Mouse (Mus musculus): ENCODE results near the gene Trim8. TPM values are rescaled to one million over a fixed set of nuclear protein-coding genes. Genes with fewer than 3 reads are reported as not detected.

Trim8 gene
- 26.6 and 28.7 TPM in 2 replicates for polyA plus RNA-seq (2014; fragmentation: Nextera tagmentation; extraction: Ambion mirVana)

DNA sequence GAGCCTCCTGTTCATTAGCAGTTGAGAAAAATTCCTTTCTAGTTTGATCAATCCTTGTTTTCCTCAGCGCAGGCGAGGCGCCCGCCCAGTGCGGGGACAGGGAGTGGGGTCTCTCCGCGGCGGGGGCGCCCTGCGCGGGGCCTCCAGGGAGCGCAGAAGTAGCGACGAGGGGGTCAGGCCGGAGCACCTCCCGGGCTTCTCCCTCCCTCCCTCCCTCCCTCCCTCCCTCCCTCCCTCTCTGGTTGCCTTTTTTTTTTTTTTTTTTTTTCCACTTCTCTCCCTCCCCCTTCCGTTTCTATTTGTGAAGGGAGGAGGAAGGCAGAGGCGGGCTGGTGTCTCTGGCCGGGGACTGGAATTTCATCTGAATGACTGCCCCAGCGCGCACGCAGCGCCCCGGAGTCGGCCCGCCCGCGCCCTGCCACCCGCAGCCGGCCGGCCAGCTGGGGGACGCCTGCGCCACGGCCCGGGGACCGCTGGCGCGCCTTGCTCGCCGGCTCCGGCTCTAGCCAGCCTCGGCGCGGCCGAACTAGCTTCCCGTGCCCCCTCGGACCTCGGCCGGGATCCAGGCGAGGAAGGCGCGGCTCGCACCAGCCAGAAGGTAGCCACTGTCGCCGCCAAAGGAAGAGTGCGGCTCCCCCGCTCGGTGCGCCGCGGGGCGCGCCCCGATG is at the start of gene Trim8:
Gene Trim8 (plus strand): TSS at position 302 of the 668 bp plus-strand sequence.
- ATAC-seq (ENCODE audit: insufficient read depth, low FRiP score, low TSS enrichment) (peak; percentile 33; the same call in 1 of the 2 replicates), DNase-seq (ENCODE audit: low spot score) (peak; percentile 87)
- no peaks in the 10 kb centered on the region for H3K9me3 ChIP-seq (ENCODE audit: control insufficient read depth, low read length)
- H3K4me3 ChIP-seq (ENCODE audit: low read depth, low read length), result peak within 1 kb of the TSS; percentile 99
- H3K4me2 ChIP-seq (ENCODE audit: low read depth), result peak within 1 kb of the TSS; percentile 99
- no peaks in the 10 kb centered on the region for H3K27me3 ChIP-seq (ENCODE audit: control insufficient read depth, insufficient read depth, low read length)
- H3K27ac ChIP-seq (ENCODE audit: low read depth, low read length), result peak within 1 kb of the TSS; percentile 100
- peak within 1 kb of the TSS; percentile 98 for H3K9ac ChIP-seq (ENCODE audit: low read length)
- WGBS, result 0% methylated on average over 46 of the region's 64 CpGs
- peaks cover 29% of the 10 kb centered on the region for H3K4me1 ChIP-seq (ENCODE audit: control insufficient read depth, insufficient read depth, low read length)
- peaks cover 2% of the 10 kb centered on the region; the same call in 1 of the 2 replicates for H3K36me3 ChIP-seq (ENCODE audit: control insufficient read depth, insufficient read depth, low read length)

DNA sequence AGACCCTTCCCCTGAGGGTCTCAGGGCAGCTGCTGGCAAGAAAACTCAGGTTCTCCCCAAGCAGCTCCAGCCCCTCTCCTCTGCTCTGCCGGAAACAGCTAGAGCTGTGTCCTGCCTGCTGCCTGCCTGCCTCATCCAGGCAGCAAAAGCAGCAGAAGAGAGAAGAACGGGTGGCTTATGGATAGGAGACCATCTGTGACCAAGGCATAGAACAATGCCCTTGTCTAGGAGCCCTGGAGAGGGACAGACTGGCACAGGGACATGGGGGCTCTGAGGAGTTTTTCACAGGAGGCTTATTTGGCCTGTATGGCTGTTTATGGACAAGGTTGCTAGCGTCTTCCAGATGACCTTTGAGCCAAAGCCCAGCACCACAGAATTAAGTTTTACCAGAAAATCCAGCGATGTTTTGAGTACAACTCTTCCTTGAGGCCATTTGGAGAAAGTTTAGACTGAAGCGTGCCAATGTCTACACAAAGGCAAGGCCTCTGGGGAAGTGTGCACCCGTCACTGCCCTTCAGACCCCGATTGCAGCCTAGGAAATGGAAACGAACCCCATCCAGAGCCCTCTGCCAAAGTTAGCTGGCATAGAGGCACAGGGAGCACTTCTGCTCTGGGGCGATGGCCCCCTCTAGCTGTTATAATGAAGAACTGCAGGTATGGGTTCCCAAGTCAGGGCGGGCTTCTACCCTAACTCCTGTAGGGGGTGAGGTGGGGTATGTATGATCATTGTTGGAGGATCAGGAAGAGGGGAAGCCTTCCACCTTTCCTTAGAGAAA is 49.3 kb upstream of the Trim8 start:
- ATAC-seq (ENCODE audit: insufficient read depth, low FRiP score, low TSS enrichment), result no peak

DNA sequence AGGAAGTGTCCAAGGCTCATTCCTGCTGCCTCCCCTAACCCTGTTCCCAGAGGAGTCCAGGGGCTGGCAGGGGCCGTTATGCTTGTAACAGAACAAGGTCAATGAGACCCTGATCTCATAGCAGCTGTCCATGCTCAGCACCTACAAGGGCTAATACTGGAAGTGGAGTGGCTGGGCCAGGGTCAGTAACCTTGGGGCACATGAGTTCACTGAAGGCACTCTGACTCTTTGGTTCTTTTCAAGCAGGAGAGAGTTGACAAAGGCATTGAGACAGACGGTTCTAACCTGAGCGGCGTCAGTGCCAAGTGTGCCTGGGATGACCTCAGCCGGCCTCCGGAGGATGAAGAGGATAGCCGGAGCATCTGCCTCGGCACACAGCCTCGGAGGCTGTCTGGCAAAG is 48.6 kb upstream of the Trim8 start:
- Histone ChIP-seq H3K27me3 (ENCODE audit: control insufficient read depth, insufficient read depth, low read length) (no peaks in the 10 kb centered on the region), H3K4me2 (ENCODE audit: low read depth) (no peak overlapping the region), H3K4me1 (ENCODE audit: control insufficient read depth, insufficient read depth, low read length) (peaks cover 5% of the 10 kb centered on the region), H3K9me3 (ENCODE audit: control insufficient read depth, low read length) (no peaks in the 10 kb centered on the region), H3K36me3 (ENCODE audit: control insufficient read depth, insufficient read depth, low read length) (peaks cover 2% of the 10 kb centered on the region; the same call in 1 of the 2 replicates), H3K4me3 (ENCODE audit: low read depth, low read length) (no peak overlapping the region), H3K9ac (ENCODE audit: low read length) (no peak overlapping the region; the same call in 1 of the 2 replicates), H3K27ac (ENCODE audit: low read depth, low read length) (no peak overlapping the region)
- DNase-seq (ENCODE audit: low spot score) (no peak), ATAC-seq (ENCODE audit: insufficient read depth, low FRiP score, low TSS enrichment) (no peak)
- WGBS, result 88% methylated on average over 9 of the region's 9 CpGs

More for the DNA sequence above, 49.3 kb upstream of the Trim8 start:
- Histone ChIP-seq H3K9ac (ENCODE audit: low read length) (no peak overlapping the region), H3K27me3 (ENCODE audit: control insufficient read depth, insufficient read depth, low read length) (no peaks in the 10 kb centered on the region), H3K27ac (ENCODE audit: low read depth, low read length) (no peak overlapping the region), H3K4me3 (ENCODE audit: low read depth, low read length) (no peak overlapping the region), H3K9me3 (ENCODE audit: control insufficient read depth, low read length) (no peaks in the 10 kb centered on the region), H3K4me2 (ENCODE audit: low read depth) (no peak overlapping the region), H3K36me3 (ENCODE audit: control insufficient read depth, insufficient read depth, low read length) (peaks cover 2% of the 10 kb centered on the region; the same call in 1 of the 2 replicates), H3K4me1 (ENCODE audit: control insufficient read depth, insufficient read depth, low read length) (peaks cover 11% of the 10 kb centered on the region)
- WGBS, result 44% methylated on average over 10 of the region's 10 CpGs
- DNase-seq (ENCODE audit: low spot score), result peak; percentile 58

DNA sequence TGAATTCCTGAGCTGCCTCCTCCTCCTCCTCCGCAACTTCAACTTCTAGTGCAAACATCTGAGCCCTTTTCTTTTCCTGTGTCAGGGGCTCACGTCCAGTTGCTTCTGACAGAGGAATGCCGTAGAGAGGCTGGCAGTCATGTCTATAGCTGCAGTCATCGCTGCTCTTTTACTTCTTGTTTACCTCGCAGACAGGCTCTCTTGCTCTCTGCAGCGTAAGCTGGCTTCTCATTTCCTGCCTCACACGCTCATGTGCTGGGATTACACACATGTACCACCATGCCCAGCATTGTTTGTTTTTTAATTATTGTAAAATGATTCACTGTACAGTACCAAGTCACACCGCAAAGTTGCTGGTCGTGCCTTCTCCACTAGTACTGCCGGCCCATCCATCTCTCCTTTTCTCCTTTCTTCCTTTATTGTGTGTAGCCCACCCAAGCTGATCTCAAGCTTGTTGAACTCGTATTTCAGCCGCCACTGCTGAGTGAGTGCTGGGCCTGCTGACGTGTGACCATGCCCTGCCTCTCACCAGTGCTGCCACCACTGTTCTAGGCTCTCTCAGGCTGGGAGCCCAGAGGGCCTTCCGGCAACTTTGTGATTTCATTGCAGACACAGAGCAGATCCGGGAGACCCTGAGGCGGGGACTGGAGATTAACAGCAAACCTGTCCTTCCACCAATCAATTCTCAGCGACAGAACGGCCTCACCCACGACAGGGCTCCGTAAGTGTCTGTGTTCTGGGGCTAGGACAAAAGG is 47.2 kb upstream of the Trim8 start:
- DNase-seq (ENCODE audit: low spot score) (no peak), ATAC-seq (ENCODE audit: insufficient read depth, low FRiP score, low TSS enrichment) (no peak)
- Histone ChIP-seq H3K27me3 (ENCODE audit: control insufficient read depth, insufficient read depth, low read length) (no peaks in the 10 kb centered on the region), H3K4me1 (ENCODE audit: control insufficient read depth, insufficient read depth, low read length) (no peaks in the 10 kb centered on the region), H3K4me2 (ENCODE audit: low read depth) (no peak overlapping the region), H3K9me3 (ENCODE audit: control insufficient read depth, low read length) (no peaks in the 10 kb centered on the region), H3K27ac (ENCODE audit: low read depth, low read length) (no peak overlapping the region), H3K36me3 (ENCODE audit: control insufficient read depth, insufficient read depth, low read length) (peaks cover 6% of the 10 kb centered on the region), H3K4me3 (ENCODE audit: low read depth, low read length) (no peak overlapping the region), H3K9ac (ENCODE audit: low read length) (no peak overlapping the region)
- 79% methylated on average over 20 of the region's 20 CpGs for WGBS

DNA sequence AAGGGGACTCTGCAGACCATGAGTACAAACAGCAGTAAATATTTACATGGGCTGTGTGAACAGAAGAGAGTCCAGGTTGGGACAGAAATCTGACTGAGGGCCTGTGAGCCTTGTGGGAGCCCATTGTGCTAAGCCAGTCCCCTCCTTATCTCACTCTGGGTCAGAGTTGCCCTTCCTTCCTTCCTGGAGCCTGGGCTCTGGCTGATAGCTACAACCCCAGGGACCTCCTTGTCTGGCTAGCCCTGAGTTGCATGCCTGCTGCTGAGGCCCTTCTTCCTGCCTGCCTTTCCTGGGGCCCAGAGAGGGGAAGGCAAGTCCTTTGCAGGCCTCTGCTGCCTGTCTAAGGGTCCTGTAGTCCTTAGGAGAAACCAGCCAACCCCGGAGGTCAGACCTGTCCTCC is 46.5 kb upstream of the Trim8 start:
- Histone ChIP-seq H3K27me3 (ENCODE audit: control insufficient read depth, insufficient read depth, low read length) (no peaks in the 10 kb centered on the region), H3K4me2 (ENCODE audit: low read depth) (no peak overlapping the region), H3K36me3 (ENCODE audit: control insufficient read depth, insufficient read depth, low read length) (peaks cover 6% of the 10 kb centered on the region), H3K9me3 (ENCODE audit: control insufficient read depth, low read length) (no peaks in the 10 kb centered on the region), H3K4me1 (ENCODE audit: control insufficient read depth, insufficient read depth, low read length) (no peaks in the 10 kb centered on the region), H3K27ac (ENCODE audit: low read depth, low read length) (peak overlapping the region; percentile 23; the same call in 1 of the 2 replicates), H3K9ac (ENCODE audit: low read length) (no peak overlapping the region), H3K4me3 (ENCODE audit: low read depth, low read length) (no peak overlapping the region)
- WGBS, result 64% methylated on average over 1 of the region's 1 CpGs
- DNase-seq (ENCODE audit: low spot score) (no peak), ATAC-seq (ENCODE audit: insufficient read depth, low FRiP score, low TSS enrichment) (no peak)

DNA sequence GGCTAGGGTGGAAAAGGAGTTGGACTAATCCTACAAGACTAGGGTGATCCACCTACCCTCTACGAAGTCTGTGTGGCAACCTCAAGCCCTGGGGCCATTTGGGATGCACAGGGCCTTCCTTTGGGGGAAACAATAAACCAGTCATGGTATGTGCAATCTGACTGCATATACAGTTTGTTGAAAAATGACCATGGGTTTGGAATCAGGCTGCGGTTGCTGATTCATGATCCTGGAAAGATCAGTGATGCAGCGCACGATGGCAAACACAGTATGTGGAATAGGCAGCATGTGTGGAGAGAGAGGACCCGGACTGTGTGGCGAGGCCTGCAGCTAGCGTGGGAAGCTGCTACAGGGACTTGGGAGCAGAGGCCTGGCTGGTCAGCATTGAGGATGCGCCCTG is 45.9 kb upstream of the Trim8 start:
- Histone ChIP-seq H3K27ac (ENCODE audit: low read depth, low read length) (peak overlapping the region; percentile 23; the same call in 1 of the 2 replicates), H3K4me3 (ENCODE audit: low read depth, low read length) (no peak overlapping the region), H3K36me3 (ENCODE audit: control insufficient read depth, insufficient read depth, low read length) (peaks cover 6% of the 10 kb centered on the region), H3K4me1 (ENCODE audit: control insufficient read depth, insufficient read depth, low read length) (no peaks in the 10 kb centered on the region), H3K9me3 (ENCODE audit: control insufficient read depth, low read length) (no peaks in the 10 kb centered on the region), H3K27me3 (ENCODE audit: control insufficient read depth, insufficient read depth, low read length) (no peaks in the 10 kb centered on the region), H3K9ac (ENCODE audit: low read length) (no peak overlapping the region), H3K4me2 (ENCODE audit: low read depth) (no peak overlapping the region)
- WGBS, result 94% methylated on average over 8 of the region's 8 CpGs
- ATAC-seq (ENCODE audit: insufficient read depth, low FRiP score, low TSS enrichment) (no peak), DNase-seq (ENCODE audit: low spot score) (no peak)

DNA sequence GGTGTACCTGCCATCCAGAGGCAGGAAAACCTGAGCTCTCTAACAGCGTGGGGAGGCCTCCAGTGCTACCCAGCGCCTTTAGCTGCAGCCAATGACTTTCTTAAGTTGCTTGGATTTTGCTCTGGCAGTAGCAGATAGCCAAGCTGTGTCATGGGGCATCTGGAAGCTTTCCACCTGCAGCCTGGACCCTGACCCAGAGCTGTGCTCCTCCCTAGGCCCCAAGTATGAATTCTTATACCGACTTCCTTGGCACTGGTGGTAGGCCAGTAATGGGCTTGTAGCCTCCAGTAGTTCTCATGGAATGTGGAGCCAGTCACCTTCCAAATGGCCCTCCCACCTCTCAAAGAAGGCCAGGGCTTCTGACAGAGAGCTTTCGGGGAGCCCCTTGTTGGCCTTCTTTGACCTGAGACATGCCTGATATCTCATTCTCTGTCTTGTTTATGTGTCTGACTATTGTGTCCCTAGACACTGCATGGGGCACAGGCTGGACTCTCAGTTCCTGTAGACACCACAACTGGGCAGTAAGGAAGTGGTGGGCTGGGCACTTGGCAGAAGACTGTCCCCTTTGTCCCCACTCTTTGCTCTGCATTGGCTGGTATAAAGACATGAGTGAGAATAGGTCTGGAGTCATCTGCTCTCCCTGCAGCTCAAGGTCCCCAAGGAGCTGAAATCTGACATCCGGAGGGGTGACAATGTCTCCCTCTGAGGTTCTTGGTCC is 45.3 kb upstream of the Trim8 start:
- no peak overlapping the region for H3K4me3 ChIP-seq (ENCODE audit: low read depth, low read length)
- 90% methylated on average over 5 of the region's 5 CpGs for WGBS
- no peak overlapping the region for H3K9ac ChIP-seq (ENCODE audit: low read length)
- peaks cover 6% of the 10 kb centered on the region for H3K36me3 ChIP-seq (ENCODE audit: control insufficient read depth, insufficient read depth, low read length)
- H3K9me3 ChIP-seq (ENCODE audit: control insufficient read depth, low read length), result no peaks in the 10 kb centered on the region
- DNase-seq (ENCODE audit: low spot score) (no peak), ATAC-seq (ENCODE audit: insufficient read depth, low FRiP score, low TSS enrichment) (no peak)
- no peak overlapping the region for H3K4me2 ChIP-seq (ENCODE audit: low read depth)
- no peaks in the 10 kb centered on the region for H3K4me1 ChIP-seq (ENCODE audit: control insufficient read depth, insufficient read depth, low read length)
- no peaks in the 10 kb centered on the region for H3K27me3 ChIP-seq (ENCODE audit: control insufficient read depth, insufficient read depth, low read length)
- peak overlapping the region; percentile 27; the same call in 1 of the 2 replicates for H3K27ac ChIP-seq (ENCODE audit: low read depth, low read length)

DNA sequence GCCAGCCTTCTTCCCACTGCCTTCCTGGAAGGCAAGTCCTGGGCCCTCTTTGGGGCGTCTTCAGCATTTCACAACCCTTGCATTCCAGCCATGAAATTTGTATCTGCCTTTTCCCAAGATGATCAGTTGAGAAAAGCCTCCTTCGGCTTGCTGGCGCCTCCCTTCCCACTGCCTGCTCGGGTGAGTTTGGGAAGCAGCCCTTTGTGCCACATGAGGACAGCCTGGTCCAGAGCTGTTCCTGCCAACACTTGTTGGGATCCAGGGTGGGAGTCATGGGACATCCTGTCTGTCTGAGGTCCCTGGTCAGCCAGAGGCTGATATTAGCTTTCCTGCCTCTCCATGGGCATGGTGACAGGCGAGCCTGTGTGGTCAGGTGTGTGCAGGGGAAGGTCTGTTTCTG is 43.7 kb upstream of the Trim8 start:
- Histone ChIP-seq H3K9me3 (ENCODE audit: control insufficient read depth, low read length) (no peaks in the 10 kb centered on the region), H3K4me3 (ENCODE audit: low read depth, low read length) (no peak overlapping the region), H3K9ac (ENCODE audit: low read length) (no peak overlapping the region), H3K27ac (ENCODE audit: low read depth, low read length) (no peak overlapping the region), H3K4me1 (ENCODE audit: control insufficient read depth, insufficient read depth, low read length) (no peaks in the 10 kb centered on the region), H3K27me3 (ENCODE audit: control insufficient read depth, insufficient read depth, low read length) (no peaks in the 10 kb centered on the region), H3K36me3 (ENCODE audit: control insufficient read depth, insufficient read depth, low read length) (peaks cover 8% of the 10 kb centered on the region), H3K4me2 (ENCODE audit: low read depth) (no peak overlapping the region)
- ATAC-seq (ENCODE audit: insufficient read depth, low FRiP score, low TSS enrichment) (no peak), DNase-seq (ENCODE audit: low spot score) (no peak)
- 85% methylated on average over 5 of the region's 5 CpGs for WGBS
